Mouse (Mus musculus): ENCODE results near the gene Adam12.

Gene Adam12

GRCm38 (mm10) chr7:134231378-134232346 lies at the start of gene Adam12:
Adam12 (minus strand) TSS chr7:134232146.
- no peak for DNase-seq (ENCODE audit: low read depth)

GRCm38 (mm10) chr7:134272956-134273355 lies 41.0 kb upstream of the Adam12 start:
- DNase-seq (ENCODE audit: low read depth): no peak

GRCm38 (mm10) chr7:134272421-134272820 lies 40.5 kb upstream of the Adam12 start:
- DNase-seq (ENCODE audit: low read depth): no peak

GRCm38 (mm10) chr7:134265783-134266182 lies 33.8 kb upstream of the Adam12 start:
- DNase-seq (ENCODE audit: low read depth): no peak

GRCm38 (mm10) chr7:134263146-134263906 lies 31.4 kb upstream of the Adam12 start:
- peak; percentile 4 for DNase-seq (ENCODE audit: low read depth)

GRCm38 (mm10) chr7:134261003-134261701 lies 29.2 kb upstream of the Adam12 start:
- no peak for DNase-seq (ENCODE audit: low read depth)

- DNase-seq (ENCODE audit: low read depth): no peak
These were observed 18.4 kb upstream of the Adam12 start for GRCm38 (mm10) chr7:134250273-134250870.

- DNase-seq (ENCODE audit: low read depth): no peak
These were observed 16.1 kb upstream of the Adam12 start for GRCm38 (mm10) chr7:134248041-134248440.

- DNase-seq (ENCODE audit: low read depth): no peak
These were observed 14.7 kb upstream of the Adam12 start for GRCm38 (mm10) chr7:134246624-134247023.

GRCm38 (mm10) chr7:134242773-134243172 lies 10.8 kb upstream of the Adam12 start:
- DNase-seq (ENCODE audit: low read depth): no peak

GRCm38 (mm10) chr7:134241212-134241611 lies 9.3 kb upstream of the Adam12 start:
- DNase-seq (ENCODE audit: low read depth): no peak

- no peak for DNase-seq (ENCODE audit: low read depth)
These were observed 8.6 kb upstream of the Adam12 start for GRCm38 (mm10) chr7:134240579-134240978.

GRCm38 (mm10) chr7:134238863-134239262 lies 6.9 kb upstream of the Adam12 start:
- DNase-seq (ENCODE audit: low read depth): no peak

GRCm38 (mm10) chr7:134237356-134237755 lies 5.4 kb upstream of the Adam12 start:
- no peak for DNase-seq (ENCODE audit: low read depth)

- DNase-seq (ENCODE audit: low read depth): no peak
These were observed 4.8 kb upstream of the Adam12 start for GRCm38 (mm10) chr7:134236727-134237126.

GRCm38 (mm10) chr7:134235552-134235951 lies 3.6 kb upstream of the Adam12 start:
- no peak for DNase-seq (ENCODE audit: low read depth)

GRCm38 (mm10) chr7:134230708-134231107 lies 1.2 kb downstream of the Adam12 start:
- DNase-seq (ENCODE audit: low read depth): no peak

- DNase-seq (ENCODE audit: low read depth): no peak
These were observed 2.0 kb downstream of the Adam12 start for GRCm38 (mm10) chr7:134229899-134230298.

- no peak for DNase-seq (ENCODE audit: low read depth)
These were observed 4.0 kb downstream of the Adam12 start for GRCm38 (mm10) chr7:134227773-134228455.

GRCm38 (mm10) chr7:134227101-134227500 lies 4.8 kb downstream of the Adam12 start:
- DNase-seq (ENCODE audit: low read depth): no peak

GRCm38 (mm10) chr7:134226231-134226630 lies 5.7 kb downstream of the Adam12 start:
- DNase-seq (ENCODE audit: low read depth): no peak
